Mouse (Mus musculus) MEL (cell line): ENCODE results near the gene Smap1. TPM values are rescaled to one million over a fixed set of nuclear protein-coding genes. Genes with fewer than 3 reads are reported as not detected.

ENCODE experiments used
- DNase-seq: peaks from one replicate; pipeline ENCODE4 v3.0.0; 2011; ENCODE audit warnings: low read depth, low spot score
- H3K27ac ChIP-seq: 2 replicates; pipeline ENCODE4 v1.5.1; 2012; ENCODE audit warnings: low read depth, mild to moderate bottlenecking, control low read depth, low read length, moderate library complexity; ENCODE audit not compliant: control insufficient read depth
- H3K27me3 ChIP-seq, 2 experiments: fragments of 150-350 bp in 1 of 2; sonication (generic) in 1 of 2; 2 replicates each; pipeline ENCODE4 v1.6.1; 2012; ENCODE audit warnings: low read length in 2 of 2, mild to moderate bottlenecking in 2 of 2, improper control_type of control experiment in 1 of 2, moderate library complexity in 1 of 2; ENCODE audit not compliant: insufficient read depth in 2 of 2, control insufficient read depth in 1 of 2
- H3K36me3 ChIP-seq, 2 experiments: 2 replicates each; pipeline ENCODE4 v1.6.1; 2012 to 2014; ENCODE audit warnings: low read length in 2 of 2, improper control_type of control experiment in 1 of 2, inconsistent platforms in 1 of 2, mild to moderate bottlenecking in 1 of 2; ENCODE audit not compliant: insufficient read depth in 2 of 2, control insufficient read depth in 1 of 2
- H3K4me1 ChIP-seq, 2 experiments: fragments of 150-350 bp in 1 of 2; sonication (generic) in 1 of 2; 2 replicates each; pipeline ENCODE4 v1.6.1; 2012; ENCODE audit warnings: low read length in 2 of 2, improper control_type of control experiment in 1 of 2, mild to moderate bottlenecking in 1 of 2; ENCODE audit not compliant: insufficient read depth in 2 of 2, control insufficient read depth in 1 of 2
- H3K4me3 ChIP-seq, 2 experiments: fragments of 150-350 bp in 1 of 2; sonication (generic) in 1 of 2; 2 replicates each; pipeline ENCODE4 v1.5.1; 2012; ENCODE audit warnings: low read depth in 2 of 2, low read length in 2 of 2, mild to moderate bottlenecking in 2 of 2, moderate library complexity in 2 of 2, control low read depth in 1 of 2, improper control_type of control experiment in 1 of 2; ENCODE audit not compliant: control insufficient read depth in 1 of 2, insufficient read depth in 1 of 2
- H3K79me2 ChIP-seq: 2 replicates; pipeline ENCODE4 v1.6.1; 2012; ENCODE audit warnings: mild to moderate bottlenecking, low read length, moderate library complexity; ENCODE audit not compliant: control insufficient read depth, poor library complexity, insufficient read depth
- H3K9ac ChIP-seq: 2 replicates; pipeline ENCODE4 v1.6.1; 2012; ENCODE audit warnings: low read depth, mild to moderate bottlenecking, control low read depth, low read length, moderate library complexity; ENCODE audit not compliant: control insufficient read depth, poor library complexity, severe bottlenecking
- H3K9me3 ChIP-seq: fragments of 150-350 bp; sonication (generic); replicated peaks from 2 replicates; pipeline ENCODE4 v1.6.1; 2012; ENCODE audit warnings: mild to moderate bottlenecking, low read length, improper control_type of control experiment, moderate library complexity; ENCODE audit not compliant: insufficient read depth
- BHLHE40 ChIP-seq: IDR thresholded peaks from 2 replicates; pipeline ENCODE4 v1.6.1; 2012; ENCODE audit warnings: low read depth, mild to moderate bottlenecking, inconsistent platforms, low read length, improper control_type of control experiment, borderline replicate concordance
- CHD1 ChIP-seq: IDR thresholded peaks from 2 replicates; pipeline ENCODE4 v1.6.1; 2012; ENCODE audit warnings: low read depth, mild to moderate bottlenecking, inconsistent platforms, low read length, improper control_type of control experiment
- CHD2 ChIP-seq: IDR thresholded peaks from 2 replicates; pipeline ENCODE4 v1.6.1; 2011; ENCODE audit warnings: low read length, improper control_type of control experiment
- CTCF ChIP-seq, 3 experiments: IDR thresholded peaks in 2 of 3; conservative IDR thresholded peaks in 1 of 3; 2 replicates each; pipeline ENCODE4 v1.5.1; 2011 to 2012; ENCODE audit warnings: low read length in 3 of 3, low read depth in 2 of 3, mild to moderate bottlenecking in 2 of 3, improper control_type of control experiment in 1 of 3, inconsistent platforms in 1 of 3, mixed read lengths in 1 of 3, moderate library complexity in 1 of 3; ENCODE audit not compliant: control insufficient read depth in 1 of 3, insufficient read depth in 1 of 3, poor library complexity in 1 of 3, severe bottlenecking in 1 of 3
- E2F4 ChIP-seq: IDR thresholded peaks from 2 replicates; pipeline ENCODE4 v1.6.1; 2011; ENCODE audit warnings: low read depth, low read length, improper control_type of control experiment, borderline replicate concordance
- ELF1 ChIP-seq: IDR thresholded peaks from 2 replicates; pipeline ENCODE4 v1.6.1; 2014; ENCODE audit warnings: low read depth, mild to moderate bottlenecking, inconsistent platforms, low read length, improper control_type of control experiment, moderate library complexity
- EP300 ChIP-seq, 2 experiments: IDR thresholded peaks; 2 replicates each; pipeline ENCODE4 v1.6.1; 2011; ENCODE audit warnings: improper control_type of control experiment in 2 of 2, low read length in 2 of 2, low read depth in 1 of 2, mild to moderate bottlenecking in 1 of 2
- ETS1 ChIP-seq: IDR thresholded peaks from 2 replicates; pipeline ENCODE4 v1.6.1; 2012; ENCODE audit warnings: low read depth, mild to moderate bottlenecking, inconsistent platforms, low read length, improper control_type of control experiment, moderate library complexity
- GABPA ChIP-seq: IDR thresholded peaks from 2 replicates; pipeline ENCODE4 v1.6.1; 2012; ENCODE audit warnings: low read depth, mild to moderate bottlenecking, inconsistent platforms, low read length, improper control_type of control experiment, moderate library complexity
- GATA1 ChIP-seq: IDR thresholded peaks from 2 replicates; pipeline ENCODE4 v1.6.1; 2011; ENCODE audit warnings: low read depth, low read length, improper control_type of control experiment
- HCFC1 ChIP-seq: IDR thresholded peaks from 2 replicates; pipeline ENCODE4 v1.6.1; 2012; ENCODE audit warnings: low read depth, mild to moderate bottlenecking, inconsistent platforms, low read length, improper control_type of control experiment, moderate library complexity
- KAT2A ChIP-seq: conservative IDR thresholded peaks from 2 replicates; pipeline ENCODE4 v1.6.1; 2012; ENCODE audit warnings: low read depth, low read length, improper control_type of control experiment, inconsistent platforms
- MAFK ChIP-seq: IDR thresholded peaks from 2 replicates; pipeline ENCODE4 v1.6.1; 2011; ENCODE audit warnings: low read depth, mild to moderate bottlenecking, low read length, improper control_type of control experiment, borderline replicate concordance
- MAX ChIP-seq: IDR thresholded peaks from 2 replicates; pipeline ENCODE4 v1.6.1; 2011; ENCODE audit warnings: low read length, improper control_type of control experiment
- MAZ ChIP-seq: IDR thresholded peaks from 2 replicates; pipeline ENCODE4 v1.6.1; 2012; ENCODE audit warnings: low read depth, mild to moderate bottlenecking, inconsistent platforms, low read length, improper control_type of control experiment
- MXI1 ChIP-seq: IDR thresholded peaks from 2 replicates; pipeline ENCODE4 v1.6.1; 2011; ENCODE audit warnings: mild to moderate bottlenecking, low read depth, low read length, improper control_type of control experiment
- MYB ChIP-seq: IDR thresholded peaks from 2 replicates; pipeline ENCODE4 v1.6.1; 2011; ENCODE audit warnings: mild to moderate bottlenecking, low read depth, low read length, improper control_type of control experiment
- MYC ChIP-seq: IDR thresholded peaks from 2 replicates; pipeline ENCODE4 v1.6.1; 2011; ENCODE audit warnings: low read depth, mild to moderate bottlenecking, low read length, improper control_type of control experiment, moderate library complexity
- NELFE ChIP-seq: IDR thresholded peaks from 2 replicates; pipeline ENCODE4 v1.6.1; 2011; ENCODE audit warnings: low read depth, low read length, improper control_type of control experiment
- POLR2A ChIP-seq, 2 experiments: IDR thresholded peaks; 2 replicates each; pipeline ENCODE4 v1.6.1; 2011 to 2012; ENCODE audit warnings: low read length in 2 of 2, mild to moderate bottlenecking in 2 of 2, control low read depth in 1 of 2, improper control_type of control experiment in 1 of 2, low read depth in 1 of 2, moderate library complexity in 1 of 2; ENCODE audit not compliant: control insufficient read depth in 1 of 2, insufficient read depth in 1 of 2, poor library complexity in 1 of 2
- POLR2AphosphoS5 ChIP-seq: IDR thresholded peaks from 2 replicates; pipeline ENCODE4 v1.6.1; 2012; ENCODE audit warnings: low read depth, borderline replicate concordance, mild to moderate bottlenecking, inconsistent platforms, low read length, moderate library complexity, mixed read lengths
- RAD21 ChIP-seq: IDR thresholded peaks from 2 replicates; pipeline ENCODE4 v1.6.1; 2011; ENCODE audit warnings: mild to moderate bottlenecking, low read depth, low read length, improper control_type of control experiment
- RCOR1 ChIP-seq: IDR thresholded peaks from 2 replicates; pipeline ENCODE4 v1.6.1; 2012; ENCODE audit warnings: low read depth, mild to moderate bottlenecking, inconsistent platforms, low read length, improper control_type of control experiment
- SIN3A ChIP-seq: IDR thresholded peaks from 2 replicates; pipeline ENCODE4 v1.6.1; 2012; ENCODE audit warnings: low read length, improper control_type of control experiment, inconsistent platforms
- SMC3 ChIP-seq: IDR thresholded peaks from 2 replicates; pipeline ENCODE4 v1.6.1; 2011; ENCODE audit warnings: low read depth, low read length, improper control_type of control experiment
- TAL1 ChIP-seq: IDR thresholded peaks from 2 replicates; pipeline ENCODE4 v1.6.1; 2012; ENCODE audit warnings: mild to moderate bottlenecking, inconsistent platforms, low read length, moderate library complexity, mixed read lengths
- TCF12 ChIP-seq: IDR thresholded peaks from 2 replicates; pipeline ENCODE4 v1.6.1; 2014; ENCODE audit warnings: low read depth, mild to moderate bottlenecking, inconsistent platforms, low read length, improper control_type of control experiment, moderate library complexity
- UBTF ChIP-seq: IDR thresholded peaks from 2 replicates; pipeline ENCODE4 v1.6.1; 2012; ENCODE audit warnings: low read depth, mild to moderate bottlenecking, inconsistent platforms, low read length, improper control_type of control experiment, moderate library complexity, borderline replicate concordance; ENCODE audit not compliant: insufficient read depth
- USF1 ChIP-seq: IDR thresholded peaks from 2 replicates; pipeline ENCODE4 v1.6.1; 2014; ENCODE audit warnings: low read depth, mild to moderate bottlenecking, inconsistent platforms, low read length, improper control_type of control experiment, moderate library complexity
- ZC3H11A ChIP-seq: IDR thresholded peaks from 2 replicates; pipeline ENCODE4 v1.6.1; 2012; ENCODE audit warnings: low read depth, mild to moderate bottlenecking, inconsistent platforms, low read length, improper control_type of control experiment
- ZKSCAN1 ChIP-seq: IDR thresholded peaks from 2 replicates; pipeline ENCODE4 v1.6.1; 2012; ENCODE audit warnings: low read depth, mild to moderate bottlenecking, inconsistent platforms, low read length, improper control_type of control experiment, moderate library complexity
- ZMIZ1 ChIP-seq: IDR thresholded peaks from 2 replicates; pipeline ENCODE4 v1.6.1; 2012; ENCODE audit warnings: low read depth, mild to moderate bottlenecking, inconsistent platforms, low read length, improper control_type of control experiment, moderate library complexity
- ZNF384 ChIP-seq: IDR thresholded peaks from 2 replicates; pipeline ENCODE4 v1.6.1; 2012; ENCODE audit warnings: low read depth, mild to moderate bottlenecking, inconsistent platforms, low read length, improper control_type of control experiment
- polyA plus RNA-seq, 2 experiments: library from polyadenylated mRNA; stranded (reverse) in 1 of 2; unstranded in 1 of 2; fragments of >175 nt in 1 of 2; fragments of >200 nt in 1 of 2; gene quantifications; 2 replicates each; pipeline versions ENCODE4 v1.2.1 to v1.2.4; 2012; ENCODE audit warnings: low replicate concordance in 2 of 2, low read depth in 1 of 2; ENCODE audit not compliant: insufficient read length in 2 of 2, insufficient read depth in 1 of 2, missing spikeins in 1 of 2
- total RNA-seq: library from RNA; depleted of rRNA; stranded (reverse); fragments of 300-350 nt; gene quantifications from 2 replicates; pipeline ENCODE4 v1.2.3, GENCODE M21; 2012

The Smap1 gene
- total and polyA plus RNA-seq, 3 experiments: 27.2 to 128 (median 86.4) TPM

GRCm38 (mm10) chr1:23903340-23903739 lies 18.8 kb downstream of the Smap1 start:
- Histone ChIP-seq H3K4me1 (peaks cover 16 to 22% of the 10 kb centered on the region in 2 experiments), H3K36me3 (peaks cover 0 to 25% of the 10 kb centered on the region in 2 experiments; a peak in 2 of 4 replicates), H3K27ac (0 out of 2 replicates have a peak overlapping the region, but pooled peaks have one; percentile 27), H3K9me3 (no peaks in the 10 kb centered on the region), H3K27me3 (no peaks in the 10 kb centered on the region), H3K9ac (no peak overlapping the region), H3K79me2 (peaks cover 8% of the 10 kb centered on the region; the same call in 1 of the 2 replicates), H3K4me3 (no peak overlapping the region)
- no peak for DNase-seq
- TF ChIP-seq TAL1: no peak

GRCm38 (mm10) chr1:23902736-23903135 lies 19.4 kb downstream of the Smap1 start:
- Histone ChIP-seq H3K27me3 (no peaks in the 10 kb centered on the region), H3K9me3 (no peaks in the 10 kb centered on the region), H3K79me2 (peaks cover 8% of the 10 kb centered on the region; the same call in 1 of the 2 replicates), H3K36me3 (peaks cover 0 to 28% of the 10 kb centered on the region in 2 experiments; a peak in 2 of 4 replicates), H3K27ac (peak overlapping the region; percentile 14; the same call in 1 of the 2 replicates), H3K4me1 (peaks cover 16 to 23% of the 10 kb centered on the region in 2 experiments), H3K9ac (no peak overlapping the region), H3K4me3 (no peak overlapping the region)
- peak; percentile 50 for DNase-seq
- TF ChIP-seq ZNF384 (peak; percentile 73), BHLHE40 (no peak), RAD21 (no peak), MYC (no peak), CHD2 (no peak), E2F4 (no peak), GATA1 (no peak), NELFE (no peak), SMC3 (no peak), MAFK (no peak), CTCF (IDR thresholded peaks at IDR 0.05 in 2 of 3, conservative IDR thresholded peaks at IDR 0.05 in 1 of 3; ENCODE audit: control insufficient read depth in 1 of 3, insufficient read depth in 1 of 3, low read depth in 2 of 3, low read length in 3 of 3, poor library complexity in 1 of 3, severe bottlenecking in 1 of 3) (no peak), USF1 (no peak), TAL1 (no peak), HCFC1 (no peak), TCF12 (no peak), ZMIZ1 (no peak), SIN3A (no peak), EP300 (IDR thresholded peaks at IDR 0.05; ENCODE audit: low read depth in 1 of 2, low read length in 2 of 2) (peak; percentile 19 to 55; a peak in 3 of 4 replicates), RCOR1 (peak; percentile 41), POLR2A (IDR thresholded peaks at IDR 0.05; ENCODE audit: control insufficient read depth in 1 of 2, insufficient read depth in 1 of 2, low read depth in 1 of 2, low read length in 2 of 2, poor library complexity in 1 of 2) (no peak), MXI1 (no peak), KAT2A (no peak), POLR2AphosphoS5 (no peak), ELF1 (no peak), MYB (peak; percentile 21; the same call in 1 of the 2 replicates), MAX (no peak), CHD1 (no peak), ETS1 (no peak), UBTF (no peak), ZKSCAN1 (no peak), MAZ (no peak), GABPA (no peak), ZC3H11A (no peak)
